ENCODE assay signal across 16 mouse cellular contexts in genomic region chr11:32696446-32697090, GRCm38 (mm10). TPM values are rescaled to one million over a fixed set of nuclear protein-coding genes. Genes with fewer than 3 reads are reported as not detected.
DNase-seq lines count a peak whose midpoint lies in the region; ATAC-seq and TF ChIP-seq lines count a peak whose summit lies in the region.
"Had no signal": no experiment of that assay in that cellular context is flagged by ENCODE, and none has a peak within 500 bp of the region (broad histone marks: within the 10 kb centered on the region; RNA-seq: fewer than 3 reads in every experiment).

No protein-coding gene starts in this region.

- H3K9me3 ChIP-seq in liver, embryonic 16.5 days (replicated peaks; ENCODE audit: control insufficient read depth, low read length), result no peaks in the 10 kb centered on the region
- H3K9me3 ChIP-seq: forebrain, embryonic 12.5 days; heart, embryonic 12.5 days; limb, embryonic 13.5 days; neural tube, embryonic 12.5 days had no signal

- no peak overlapping the region for H3K4me2 ChIP-seq in liver, embryonic 16.5 days (ENCODE audit: low read depth, low read length)
- H3K4me2 ChIP-seq: forebrain, embryonic 12.5 days; heart, embryonic 12.5 days; limb, embryonic 13.5 days; neural tube, embryonic 12.5 days had no signal

- peak; percentile 32; the same call in 1 of the 2 replicates for ATAC-seq in liver, embryonic 16.5 days (ENCODE audit: low read depth)
- ATAC-seq: Patski had no signal

- peak; percentile 72 for DNase-seq in embryo, embryonic 10 days (ENCODE audit: low spot score)
- DNase-seq in embryo, embryonic 9.5 days (ENCODE audit: extremely low spot score), result no peak
- no peak for DNase-seq in layer of hippocampus, adult 2 months (ENCODE audit: low spot score in 2 of 2)
- no peak for DNase-seq in layer of hippocampus, postnatal 36 days
- peak; percentile 48 for DNase-seq in kidney, adult 9 months
- no peak for DNase-seq in thymus, adult 18-20 months
- DNase-seq in ovary, postnatal 10 days (ENCODE audit: low spot score), result no peak
- DNase-seq: cerebellum, postnatal 36 days; gastrocnemius, postnatal 10 days; thymus, adult 2 months had no signal

- no peaks in the 10 kb centered on the region for H3K36me3 ChIP-seq in liver, embryonic 16.5 days (ENCODE audit: control insufficient read depth, insufficient read depth)
- H3K36me3 ChIP-seq: forebrain, embryonic 12.5 days; heart, embryonic 12.5 days; limb, embryonic 13.5 days; neural tube, embryonic 12.5 days had no signal

- TF ChIP-seq CTCF in layer of hippocampus, adult 2 months (conservative IDR thresholded peaks at IDR 0.05), result no peak

- H3K27ac ChIP-seq in layer of hippocampus, adult 2 months, result peak overlapping the region; percentile 89
- no peak overlapping the region for H3K27ac ChIP-seq in liver, embryonic 16.5 days (ENCODE audit: low read length)
- H3K27ac ChIP-seq: forebrain, embryonic 12.5 days; limb, embryonic 13.5 days; neural tube, embryonic 12.5 days had no signal

- H3K4me1 ChIP-seq in liver, embryonic 16.5 days (ENCODE audit: control insufficient read depth, low read depth, low read length), result peaks cover 12% of the 10 kb centered on the region

- no peak overlapping the region for H3K9ac ChIP-seq in liver, embryonic 16.5 days (ENCODE audit: low read depth, low read length)
- H3K9ac ChIP-seq: forebrain, embryonic 12.5 days; heart, embryonic 12.5 days; limb, embryonic 13.5 days; neural tube, embryonic 12.5 days had no signal

- 42% methylated on average over 2 of the region's 2 CpGs for WGBS in liver, embryonic 16.5 days (ENCODE audit: insufficient replicate concordance)

- H3K27me3 ChIP-seq in liver, embryonic 16.5 days (ENCODE audit: control insufficient read depth, insufficient read depth, low read depth, low read length), result no peaks in the 10 kb centered on the region
- H3K27me3 ChIP-seq: forebrain, embryonic 12.5 days; heart, embryonic 12.5 days; limb, embryonic 13.5 days; neural tube, embryonic 12.5 days; Patski had no signal

- H3K4me3 ChIP-seq in layer of hippocampus, adult 2 months, result no peak overlapping the region
- H3K4me3 ChIP-seq in liver, embryonic 16.5 days (ENCODE audit: low read depth, low read length), result no peak overlapping the region
- H3K4me3 ChIP-seq: forebrain, embryonic 12.5 days; heart, embryonic 12.5 days; limb, embryonic 13.5 days; neural tube, embryonic 12.5 days had no signal

RNA-seq across cellular contexts. Expression of gene Fbxw11, which starts 54.0 kb away (rescaled TPM):
- total RNA-seq in layer of hippocampus, adult 2 months (2021), result 100 to 1,000 TPM; 146 to 157 TPM
- total RNA-seq in layer of hippocampus, postnatal 36 days (2021), result 100 to 1,000 TPM; 148 to 157 TPM
- polyA plus RNA-seq in liver, embryonic 16.5 days (2015; fragmentation: Nextera tagmentation; extraction: Ambion mirVana), result 19.5 and 19.8 TPM in 2 replicates

Comparison
In these comparisons a context has a peak if more than half of its experiments do, and no peak if none do; other contexts are left out.
1. DNase-seq: peak in embryo, embryonic 10 days (single experiment) and kidney, adult 9 months (single experiment); none in embryo, embryonic 9.5 days (single experiment), layer of hippocampus, adult 2 months (0 of 2), layer of hippocampus, postnatal 36 days (0 of 2), thymus, adult 18-20 months (0 of 2) and ovary, postnatal 10 days (single experiment).